Mouse (Mus musculus) erythroblast, embryonic 14.5 days (primary cell): ENCODE data around the gene Nufip2. TPM values are rescaled to one million over a fixed set of nuclear protein-coding genes. Genes with fewer than 3 reads are reported as not detected.
"Not testable (repeated sequence)": the region's sequence is repeated elsewhere in the genome, so short reads cannot be mapped to it uniquely, and the experiment has no call there.

Source experiments
- H3K27me3 ChIP-seq: 2 replicates; pipeline ENCODE4 v1.6.1; 2012; ENCODE audit warnings: inconsistent platforms; ENCODE audit not compliant: control insufficient read depth
- H3K36me3 ChIP-seq: 2 replicates; pipeline ENCODE4 v1.6.1; 2012; ENCODE audit warnings: mild to moderate bottlenecking, inconsistent platforms; ENCODE audit not compliant: control insufficient read depth
- H3K4me1 ChIP-seq: 2 replicates; pipeline ENCODE4 v1.6.1; 2012; ENCODE audit warnings: inconsistent platforms; ENCODE audit not compliant: control insufficient read depth
- H3K4me3 ChIP-seq: replicated peaks from 2 replicates; pipeline ENCODE3; 2012; ENCODE audit warnings: moderate library complexity, mild to moderate bottlenecking, inconsistent platforms
- H3K9me3 ChIP-seq: 2 replicates; pipeline ENCODE4 v1.6.1; 2012; ENCODE audit warnings: low read length, inconsistent platforms, mixed read lengths; ENCODE audit not compliant: control insufficient read depth
- GATA1 ChIP-seq: IDR thresholded peaks from 2 replicates; pipeline ENCODE4 v1.6.1; 2012; ENCODE audit warnings: low read length, inconsistent platforms, mixed read lengths
- TAL1 ChIP-seq: IDR thresholded peaks from 3 replicates; pipeline ENCODE4 v1.6.1; 2012; ENCODE audit warnings: low read length, inconsistent platforms, mixed read lengths
- polyA plus RNA-seq: library from polyadenylated mRNA; stranded (reverse); fragments of >175 nt; gene quantifications from 2 replicates; pipeline ENCODE4 v1.2.3, GENCODE M21; 2012

The Nufip2 gene
- polyA plus RNA-seq, result 1.0 and 1.1 TPM in 2 replicates

DNA sequence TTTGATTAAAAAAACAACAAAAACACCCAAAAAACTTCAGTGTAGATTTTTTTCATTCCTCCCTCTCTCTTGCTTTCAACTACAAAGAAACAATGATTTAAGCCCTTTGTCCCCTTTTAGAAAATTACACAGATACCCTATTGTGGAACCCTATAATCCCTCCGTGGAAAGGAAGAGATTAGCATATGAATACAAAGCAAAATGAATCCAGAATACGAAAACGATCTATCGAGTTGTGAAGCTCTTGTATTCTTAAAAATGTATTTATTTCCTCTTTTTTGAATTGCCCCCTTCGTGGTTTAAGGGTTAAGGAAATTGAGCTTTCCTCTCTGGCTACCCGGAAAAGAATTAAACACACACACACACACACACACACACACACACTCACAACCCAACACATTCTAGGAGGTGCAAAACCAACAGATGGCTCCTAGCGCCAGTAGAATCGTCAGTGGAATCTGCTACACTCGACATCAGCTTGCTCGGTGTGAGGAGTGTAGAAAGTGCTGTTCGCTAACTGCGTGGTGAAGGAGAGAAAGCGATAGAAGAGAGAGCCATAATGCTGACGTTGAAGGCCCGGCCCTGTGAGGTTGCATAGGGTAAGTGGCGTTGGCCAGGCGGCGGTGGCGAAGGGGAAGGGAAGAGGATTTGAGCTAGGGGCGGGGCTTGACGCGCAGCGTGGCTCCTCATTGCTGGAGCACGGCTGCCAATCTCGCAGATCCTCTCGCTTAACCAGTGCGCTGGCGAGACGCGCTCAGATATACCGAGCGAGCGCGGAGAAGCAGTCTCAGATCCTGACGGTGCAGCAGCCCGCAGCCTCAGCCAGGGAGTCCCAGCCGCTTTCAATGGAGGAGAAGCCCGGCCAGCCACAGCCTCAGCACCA is at the start of gene Nufip2:
TSS of gene Nufip2 (plus strand) at position 773 of the 883 bp plus-strand sequence.
- peak within 1 kb of the TSS; percentile 100 for H3K4me3 ChIP-seq
- peaks cover 20% of the 10 kb centered on the region for H3K36me3 ChIP-seq
- peaks cover 26% of the 10 kb centered on the region for H3K4me1 ChIP-seq
- H3K9me3 ChIP-seq, result no peaks in the 10 kb centered on the region
- no peaks in the 10 kb centered on the region for H3K27me3 ChIP-seq
- TF ChIP-seq TAL1 (no peak), GATA1 (no peak)

DNA sequence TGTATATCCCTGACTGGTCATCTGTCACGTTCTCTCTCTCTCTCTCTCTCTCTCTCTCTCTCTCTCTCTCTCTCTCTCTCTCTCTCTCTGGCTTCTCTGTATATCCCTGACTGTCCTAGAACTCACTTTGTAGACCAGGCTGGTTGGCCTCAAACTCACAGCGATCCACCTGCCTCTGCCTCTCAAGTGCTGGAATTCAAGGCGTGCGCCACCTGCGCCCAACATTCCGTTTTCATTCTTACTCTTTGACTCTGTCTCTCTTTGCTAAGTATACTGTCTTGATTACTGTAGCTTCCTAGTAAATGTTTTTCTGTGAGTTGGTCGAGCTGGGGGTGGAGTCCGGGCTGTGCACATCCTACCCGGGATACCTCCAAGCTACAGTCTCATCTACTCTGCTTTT is 44.6 kb upstream of the Nufip2 start:
- Histone ChIP-seq H3K36me3 (no peaks in the 10 kb centered on the region), H3K4me1 (no peaks in the 10 kb centered on the region), H3K4me3 (no peak overlapping the region), H3K27me3 (no peaks in the 10 kb centered on the region), H3K9me3 (no peaks in the 10 kb centered on the region)
- TF ChIP-seq TAL1 (no peak), GATA1 (no peak)

GRCm38 (mm10) chr11:77645481-77645880 is 40.5 kb upstream of the Nufip2 start:
- Histone ChIP-seq H3K27me3 (peaks cover 7% of the 10 kb centered on the region), H3K36me3 (no peaks in the 10 kb centered on the region), H3K4me3 (no peak overlapping the region), H3K9me3 (no peaks in the 10 kb centered on the region), H3K4me1 (no peaks in the 10 kb centered on the region)
- TF ChIP-seq TAL1 (no peak), GATA1 (no peak)

DNA sequence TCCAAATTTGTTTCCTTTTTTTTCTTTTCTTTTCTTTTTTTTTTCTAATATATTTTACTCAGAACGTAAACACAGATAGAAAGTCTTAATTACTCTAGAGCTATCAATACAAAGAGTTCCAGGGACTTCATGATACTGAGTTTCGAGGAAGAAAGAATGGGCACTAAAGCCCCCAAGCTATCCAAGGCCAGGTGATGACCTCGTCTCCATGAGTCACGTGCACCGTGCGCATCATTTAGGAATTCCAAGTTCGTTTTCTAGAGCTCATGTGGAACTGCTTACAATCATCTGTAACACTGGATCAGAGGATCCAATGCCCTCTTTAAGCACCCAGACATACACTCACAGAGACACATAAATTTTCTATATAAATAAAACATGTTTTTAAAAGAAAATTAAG is 37.1 kb upstream of the Nufip2 start:
- Histone ChIP-seq H3K27me3 (peaks cover 7% of the 10 kb centered on the region), H3K4me3 (no peak overlapping the region), H3K9me3 (no peaks in the 10 kb centered on the region), H3K4me1 (no peaks in the 10 kb centered on the region), H3K36me3 (no peaks in the 10 kb centered on the region)
- TF ChIP-seq TAL1 (no peak), GATA1 (no peak)

DNA sequence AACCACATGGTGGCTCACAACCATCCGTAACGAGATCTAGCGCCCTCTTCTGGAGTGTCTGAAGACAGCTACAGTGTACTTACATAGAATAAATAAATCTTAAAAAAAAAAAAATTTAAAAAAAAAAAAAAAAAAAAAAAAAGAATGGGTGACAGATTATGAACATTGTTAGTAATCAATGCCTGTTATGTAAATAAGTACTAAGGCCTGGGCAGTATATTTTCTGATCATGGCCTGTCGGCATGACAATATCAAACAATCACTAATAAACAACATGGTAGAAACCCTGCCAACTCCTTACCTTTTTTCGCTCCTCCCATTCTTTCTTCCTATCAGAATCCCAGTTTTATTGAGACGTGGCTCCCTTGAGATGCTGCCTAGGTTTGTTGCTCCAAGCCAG is 33.5 kb upstream of the Nufip2 start:
- Histone ChIP-seq H3K9me3 (no peaks in the 10 kb centered on the region), H3K4me1 (no peaks in the 10 kb centered on the region), H3K4me3 (no peak overlapping the region), H3K27me3 (peaks cover 7% of the 10 kb centered on the region), H3K36me3 (no peaks in the 10 kb centered on the region)
- TF ChIP-seq GATA1 (no peak), TAL1 (no peak)

DNA sequence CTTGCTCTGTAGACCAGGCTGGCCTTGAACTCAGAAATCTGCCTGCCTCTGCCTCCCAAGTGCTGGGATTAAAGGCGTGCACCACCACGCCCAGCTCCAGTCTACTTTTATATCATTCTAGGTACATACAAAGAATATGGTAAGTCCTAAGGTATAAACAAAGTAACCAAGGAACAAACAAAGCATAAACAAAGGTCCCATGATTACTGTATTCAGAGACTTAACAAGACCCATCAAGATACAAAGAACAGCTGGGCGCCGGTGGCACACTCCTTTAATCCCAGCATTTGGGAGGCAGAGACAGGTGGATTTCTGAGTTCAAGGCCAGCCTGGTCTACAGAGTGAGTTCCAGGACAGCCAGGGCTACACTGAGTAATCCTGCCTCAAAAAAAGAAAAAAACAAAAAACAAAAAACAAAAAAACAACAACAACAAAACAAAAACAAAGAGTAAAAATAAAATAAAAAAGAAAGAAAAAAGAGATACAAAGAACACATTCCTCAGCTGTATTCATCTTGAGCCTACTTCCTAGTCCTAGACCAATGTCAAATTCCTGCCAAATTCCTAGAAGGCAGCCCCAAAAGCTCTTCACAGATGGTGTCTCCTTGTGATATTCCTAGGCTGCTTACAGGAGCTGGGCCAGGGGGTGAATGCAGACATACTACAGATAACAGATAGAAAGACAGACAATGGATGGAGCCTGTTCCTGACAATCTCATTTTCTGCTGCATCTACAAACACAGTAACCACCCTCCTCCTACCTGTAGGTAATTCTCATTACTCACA is 32.4 kb upstream of the Nufip2 start:
- not testable (repeated sequence) for H3K9me3 ChIP-seq, H3K36me3 ChIP-seq, H3K4me1 ChIP-seq, H3K27me3 ChIP-seq, H3K4me3 ChIP-seq

DNA sequence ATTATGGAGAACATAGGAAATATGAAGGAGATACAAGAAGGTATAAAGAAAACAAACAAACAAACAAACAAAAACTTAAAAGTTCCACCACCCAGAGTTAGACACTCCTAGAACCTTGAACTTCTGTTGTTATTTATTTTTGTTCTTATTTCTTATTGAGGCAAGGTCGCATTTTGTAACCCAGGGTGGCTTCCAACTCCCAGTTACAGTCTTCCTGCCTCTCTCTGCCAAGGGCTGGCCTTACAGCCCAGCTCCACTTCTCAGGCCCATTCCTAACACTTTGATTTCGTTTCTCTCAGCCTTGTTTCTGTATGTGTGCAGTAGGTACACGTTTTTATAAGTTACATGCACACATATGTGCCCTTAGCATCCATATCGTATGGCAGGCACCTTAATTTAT is 26.0 kb upstream of the Nufip2 start:
- TF ChIP-seq GATA1, result no peak

DNA sequence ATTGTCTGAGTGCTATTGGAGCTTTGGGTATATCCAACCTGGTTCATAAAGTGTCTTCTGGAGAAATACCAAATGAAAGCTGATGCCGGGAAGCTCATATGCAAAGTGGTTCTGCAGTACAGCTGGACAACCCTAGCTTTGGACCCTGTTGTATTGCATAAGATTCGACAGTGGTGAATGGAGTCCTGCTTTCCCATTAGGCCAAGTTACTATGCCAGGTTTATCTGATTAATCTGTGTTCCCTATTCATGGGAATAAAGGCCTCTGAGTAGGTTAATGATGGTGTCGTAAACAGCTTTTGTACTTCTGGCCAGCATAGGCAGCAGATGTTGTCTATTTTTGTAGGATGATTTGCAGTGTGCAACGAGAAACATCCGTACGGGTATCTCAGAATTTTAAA is 22.3 kb upstream of the Nufip2 start:
- H3K36me3 ChIP-seq, result no peaks in the 10 kb centered on the region
- H3K27me3 ChIP-seq, result no peaks in the 10 kb centered on the region
- no peak for TF ChIP-seq TAL1
- TF ChIP-seq GATA1, result no peak
- no peaks in the 10 kb centered on the region for H3K4me1 ChIP-seq
- no peak overlapping the region for H3K4me3 ChIP-seq
- no peaks in the 10 kb centered on the region for H3K9me3 ChIP-seq

More for the DNA sequence above, 26.0 kb upstream of the Nufip2 start:
- no peaks in the 10 kb centered on the region for H3K36me3 ChIP-seq
- H3K4me3 ChIP-seq, result no peak overlapping the region
- no peaks in the 10 kb centered on the region for H3K4me1 ChIP-seq
- H3K27me3 ChIP-seq, result no peaks in the 10 kb centered on the region
- no peaks in the 10 kb centered on the region for H3K9me3 ChIP-seq

GRCm38 (mm10) chr11:77664046-77664445 is 21.9 kb upstream of the Nufip2 start:
- Histone ChIP-seq H3K4me3 (no peak overlapping the region), H3K27me3 (no peaks in the 10 kb centered on the region), H3K9me3 (no peaks in the 10 kb centered on the region), H3K4me1 (no peaks in the 10 kb centered on the region), H3K36me3 (no peaks in the 10 kb centered on the region)
- TF ChIP-seq GATA1 (no peak), TAL1 (no peak)

GRCm38 (mm10) chr11:77665384-77665783 is 20.6 kb upstream of the Nufip2 start:
- not testable (repeated sequence) for H3K4me3 ChIP-seq, H3K4me1 ChIP-seq, H3K27me3 ChIP-seq, H3K9me3 ChIP-seq, H3K36me3 ChIP-seq

DNA sequence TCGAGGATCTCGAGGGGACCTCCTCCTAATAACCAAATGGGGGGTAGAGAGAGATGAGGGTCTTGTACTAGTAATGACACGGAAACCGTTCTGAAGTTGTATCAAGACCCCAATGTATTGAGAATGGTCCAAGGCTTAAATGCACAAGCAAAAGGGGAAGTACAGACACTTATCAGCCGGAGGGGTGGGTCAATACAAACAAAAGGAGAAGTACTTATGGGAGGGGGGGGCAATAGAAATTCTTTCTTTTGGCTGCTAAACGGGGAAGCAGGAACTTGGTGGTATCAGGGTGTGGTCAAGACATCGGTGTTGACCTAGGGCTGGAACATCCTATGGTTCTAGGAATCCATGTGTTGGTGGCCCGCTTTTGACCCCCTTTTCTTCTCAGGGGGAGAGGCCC is 19.2 kb upstream of the Nufip2 start:
- not testable (repeated sequence) for H3K4me1 ChIP-seq, H3K36me3 ChIP-seq, H3K4me3 ChIP-seq, H3K27me3 ChIP-seq, H3K9me3 ChIP-seq
